ENCODE assay signal across 9 mouse cellular contexts in the genomic region with DNA sequence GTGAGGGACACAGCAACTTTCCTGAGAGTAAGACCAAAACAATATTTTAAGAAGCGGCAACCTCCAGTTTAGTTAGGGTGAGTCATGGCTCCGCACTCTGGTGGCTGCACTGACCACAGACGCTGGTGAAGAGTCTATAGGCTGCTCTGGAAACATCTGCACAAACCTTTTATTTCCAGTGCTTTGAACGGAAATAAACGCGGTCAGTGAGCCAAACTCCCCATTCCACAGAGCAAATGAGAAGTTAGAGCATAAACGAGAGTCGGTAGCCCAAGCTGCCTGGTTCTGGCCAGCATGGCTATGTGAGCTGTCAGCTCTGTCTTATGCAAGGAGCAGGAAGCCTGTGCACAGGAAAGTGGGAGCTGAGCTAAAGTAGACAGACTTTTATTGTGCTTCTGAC. TPM values are rescaled to one million over a fixed set of nuclear protein-coding genes. Genes with fewer than 3 reads are reported as not detected.
DNase-seq lines count a peak whose midpoint lies in the region; ATAC-seq and TF ChIP-seq lines count a peak whose summit lies in the region.
"Had no signal": no experiment of that assay in that cellular context is flagged by ENCODE, and none has a peak within 500 bp of the region (broad histone marks: within the 10 kb centered on the region; RNA-seq: fewer than 3 reads in every experiment).

No protein-coding gene starts in this region.

- TF ChIP-seq CTCF in hindbrain, postnatal 0 days (IDR thresholded peaks at IDR 0.05; ENCODE audit: low read depth), result no peak

- H3K9ac ChIP-seq in hindbrain, postnatal 0 days (replicated peaks; ENCODE audit: low read length), result no peak overlapping the region

- no peak overlapping the region for H3K4me2 ChIP-seq in hindbrain, postnatal 0 days (ENCODE audit: low read depth, low read length)

- WGBS in hindbrain, postnatal 0 days, result 64% methylated on average over 8 of the region's 8 CpGs

- H3K9me3 ChIP-seq in hindbrain, postnatal 0 days (ENCODE audit: low read length), result no peaks in the 10 kb centered on the region

- intact Hi-C loops in gastrocnemius, postnatal 36 days (cut with DNase I), result no loop called here

- H3K4me1 ChIP-seq in hindbrain, postnatal 0 days (ENCODE audit: insufficient read depth, low read length), result no peaks in the 10 kb centered on the region

- peak; percentile 16 for DNase-seq in gastrocnemius, postnatal 25 days
- no peak for DNase-seq in gastrocnemius, postnatal 36 days
- peak; percentile 32 for DNase-seq in kidney, postnatal 14 days
- DNase-seq in skeletal muscle tissue, adult 2 months (ENCODE audit: low read depth, low spot score), result peak; percentile 41
- DNase-seq in hindbrain, postnatal 0 days (ENCODE audit: low spot score), result no peak
- DNase-seq in layer of hippocampus, postnatal 10 days (ENCODE audit: low spot score in 2 of 2), result no peak
- DNase-seq in cerebellum, adult 8-10 months, result no peak
- DNase-seq: right cerebral cortex, adult 18-20 months had no signal

- no peak overlapping the region for H3K27ac ChIP-seq in hindbrain, postnatal 0 days

- H3K27me3 ChIP-seq in hindbrain, postnatal 0 days (ENCODE audit: insufficient read depth, low read length), result no peaks in the 10 kb centered on the region

- H3K36me3 ChIP-seq in hindbrain, postnatal 0 days (ENCODE audit: insufficient read depth, low read length), result no peaks in the 10 kb centered on the region

- ATAC-seq in granulocyte monocyte progenitor cell, adult 5-6 weeks (replicated peaks; ENCODE audit: poor library complexity, severe bottlenecking), result peak; percentile 86
- ATAC-seq in hindbrain, postnatal 0 days, result no peak

- H3K4me3 ChIP-seq in hindbrain, postnatal 0 days (ENCODE audit: low read length), result no peak overlapping the region

RNA-seq across cellular contexts. Expression of gene Lifr, which starts 1.9 kb away (rescaled TPM):
- total RNA-seq in gastrocnemius, postnatal 25 days (2021), result 10 to 100 TPM; 42.5 to 44.6 TPM
- 10 to 100 TPM; 44.2 to 56.9 TPM for total RNA-seq in gastrocnemius, postnatal 36 days (2021)
- total RNA-seq in granulocyte monocyte progenitor cell, adult 5-6 weeks (2014; fragmentation: Nextera tagmentation), result not detected in 2 replicates
- 0.15 and 1.3 TPM in 2 replicates for total RNA-seq in granulocyte monocyte progenitor cell, adult 5-6 weeks (2017)
- total RNA-seq in hindbrain, postnatal 0 days (2014; rRNA removed), result 38.4 and 47.2 TPM in 2 replicates
- 17.3 and 19.6 TPM in 2 replicates for polyA plus RNA-seq in hindbrain, postnatal 0 days (2015; fragmentation: Nextera tagmentation; extraction: Ambion mirVana)
- total RNA-seq in layer of hippocampus, postnatal 10 days (2021), result 10 to 100 TPM; 44.0 to 45.5 TPM

Comparison
In these comparisons a context has a peak if more than half of its experiments do, and no peak if none do; other contexts are left out.
1. DNase-seq: peak in gastrocnemius, postnatal 25 days (single experiment), kidney, postnatal 14 days (single experiment) and skeletal muscle tissue, adult 2 months (single experiment); none in gastrocnemius, postnatal 36 days (0 of 2), hindbrain, postnatal 0 days (single experiment), layer of hippocampus, postnatal 10 days (0 of 2) and cerebellum, adult 8-10 months (single experiment).
2. RNA of gene Lifr, which starts 1.9 kb away (total RNA-seq): 44.2 to 56.9 TPM in gastrocnemius, postnatal 36 days, 44.0 to 45.5 TPM in layer of hippocampus, postnatal 10 days, 42.5 to 44.6 TPM in gastrocnemius, postnatal 25 days and 38.4 to 47.2 TPM in hindbrain, postnatal 0 days; 0.15 to 1.3 TPM in granulocyte monocyte progenitor cell, adult 5-6 weeks; every median in the first group is over 10 times any median in the second.